Mouse (Mus musculus) splenic B cell, adult 2 months (primary cell): ENCODE results near the gene Vwa2.
A peak's percentile ranks its signal among the peaks of the same experiment; 100 is the strongest.

Source experiments
- DNase-seq: peaks from one replicate; pipeline ENCODE4 v3.0.0-alpha.2; 2011; ENCODE audit warnings: low read depth, low spot score
- H3K27me3 ChIP-seq: 2 replicates; pipeline ENCODE4 v1.6.1; 2012; ENCODE audit warnings: mild to moderate bottlenecking, low read length, moderate library complexity, mixed read lengths; ENCODE audit not compliant: control insufficient read depth, poor library complexity, insufficient read depth, severe bottlenecking
- H3K36me3 ChIP-seq: 2 replicates; pipeline ENCODE4 v1.6.1; 2012; ENCODE audit warnings: mild to moderate bottlenecking, low read length, moderate library complexity, mixed read lengths; ENCODE audit not compliant: control insufficient read depth, poor library complexity, insufficient read depth, severe bottlenecking

The Vwa2 gene

GRCm38 (mm10) chr19:56873816-56874600 lies at the start of gene Vwa2:
TSS of gene Vwa2 (plus strand) at chr19:56874249.
- Histone ChIP-seq H3K27me3 (no peaks in the 10 kb centered on the region; the same call in 1 of the 2 replicates), H3K36me3 (no peaks in the 10 kb centered on the region)
- no peak for DNase-seq

- peak; percentile 17 for DNase-seq
- H3K36me3 ChIP-seq: no peaks in the 10 kb centered on the region
- H3K27me3 ChIP-seq: no peaks in the 10 kb centered on the region
Observed at GRCm38 (mm10) chr19:56826047-56826631, 47.9 kb upstream of the Vwa2 start, which contains the start of gene Tdrd1. TSS of gene Tdrd1 (plus strand) at chr19:56826209.

GRCm38 (mm10) chr19:56828305-56828704 lies 45.7 kb upstream of the Vwa2 start:
- DNase-seq: no peak
- Histone ChIP-seq H3K36me3 (no peaks in the 10 kb centered on the region), H3K27me3 (no peaks in the 10 kb centered on the region)

DNA sequence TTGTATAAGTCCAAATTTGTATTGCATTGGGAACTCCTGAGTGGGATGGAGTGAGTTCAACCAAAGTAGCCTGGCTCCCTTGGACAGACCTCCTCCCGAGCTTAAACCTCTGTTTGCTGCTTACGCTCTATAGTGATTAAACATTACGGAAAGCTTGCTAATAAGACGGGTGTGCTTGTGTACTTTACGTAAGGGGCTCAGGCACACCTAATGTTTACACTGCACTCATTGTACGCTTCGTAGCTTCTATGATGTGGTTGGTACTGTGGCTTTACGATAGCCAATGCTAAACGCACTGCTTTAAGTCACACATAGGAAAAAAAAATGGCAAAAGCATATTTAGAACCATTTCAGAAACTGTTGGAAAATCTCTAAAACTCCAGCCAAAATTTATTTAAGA lies 44.8 kb upstream of the Vwa2 start:
- Histone ChIP-seq H3K27me3 (no peaks in the 10 kb centered on the region), H3K36me3 (no peaks in the 10 kb centered on the region)
- no peak for DNase-seq

- Histone ChIP-seq H3K27me3 (no peaks in the 10 kb centered on the region), H3K36me3 (no peaks in the 10 kb centered on the region)
- no peak for DNase-seq
Observed at GRCm38 (mm10) chr19:56830163-56830562, 43.9 kb upstream of the Vwa2 start.

DNA sequence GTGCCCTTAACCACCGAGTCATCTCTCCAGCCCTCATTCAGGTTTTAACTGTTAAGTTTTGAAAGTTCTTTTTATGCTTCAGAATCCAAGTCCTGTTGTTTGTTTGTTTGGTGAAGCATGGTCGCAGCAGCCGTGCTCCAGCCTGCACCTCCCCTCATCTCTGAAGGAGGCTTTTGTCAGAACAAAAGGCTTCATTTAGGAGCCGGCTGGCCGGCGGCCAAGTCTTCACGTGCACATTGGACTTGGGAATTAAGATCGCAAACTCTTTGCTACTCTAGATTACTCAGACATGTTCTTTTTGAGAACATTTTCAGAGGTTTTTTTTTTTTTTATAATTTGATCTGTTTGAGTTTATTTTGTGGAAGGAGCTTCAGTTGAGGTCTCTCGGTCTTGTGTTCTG lies 38.7 kb upstream of the Vwa2 start:
- Histone ChIP-seq H3K27me3 (no peaks in the 10 kb centered on the region), H3K36me3 (no peaks in the 10 kb centered on the region)
- no peak for DNase-seq

DNA sequence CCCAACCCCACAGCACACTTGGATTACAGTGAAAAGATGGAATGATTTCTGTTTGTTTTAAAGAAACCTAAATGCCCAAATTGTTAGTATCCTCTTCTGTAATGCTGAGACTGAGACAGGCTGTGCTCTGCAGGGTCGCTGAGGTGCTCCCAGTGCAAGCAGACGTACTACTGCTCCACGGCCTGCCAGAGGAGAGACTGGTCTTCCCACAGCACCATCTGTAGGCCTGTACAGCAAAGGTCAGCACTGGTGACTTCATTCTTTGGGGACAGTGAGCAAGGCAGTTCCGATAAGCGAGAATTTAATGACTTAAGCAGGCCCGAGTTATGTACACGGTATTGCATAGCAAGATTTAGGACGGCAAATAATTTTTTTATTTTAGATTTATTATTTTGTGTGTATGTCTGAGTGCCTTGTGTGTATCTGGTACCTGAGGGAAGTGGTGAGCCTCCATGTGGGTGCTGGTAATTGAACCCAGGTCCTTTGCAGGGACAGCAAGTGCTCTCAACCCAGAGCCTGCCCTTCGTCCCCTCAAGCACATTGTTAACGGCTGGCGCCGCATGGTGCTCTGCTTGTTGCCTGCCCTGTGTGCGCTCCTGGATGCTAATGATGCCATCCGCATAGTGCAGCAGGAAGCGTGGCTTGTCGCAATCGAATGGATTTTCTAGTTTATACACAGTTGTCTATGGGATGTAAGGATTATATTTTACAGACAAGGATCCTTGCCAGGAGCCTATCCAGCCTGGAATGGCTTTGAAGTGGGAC lies 34.9 kb upstream of the Vwa2 start:
- no peaks in the 10 kb centered on the region for H3K27me3 ChIP-seq
- no peaks in the 10 kb centered on the region for H3K36me3 ChIP-seq
- no peak for DNase-seq

GRCm38 (mm10) chr19:56842974-56843373 lies 31.1 kb upstream of the Vwa2 start:
- no peak for DNase-seq
- Histone ChIP-seq H3K27me3 (no peaks in the 10 kb centered on the region), H3K36me3 (no peaks in the 10 kb centered on the region)

GRCm38 (mm10) chr19:56852590-56852989 lies 21.5 kb upstream of the Vwa2 start:
- no peaks in the 10 kb centered on the region for H3K36me3 ChIP-seq
- DNase-seq: no peak

DNA sequence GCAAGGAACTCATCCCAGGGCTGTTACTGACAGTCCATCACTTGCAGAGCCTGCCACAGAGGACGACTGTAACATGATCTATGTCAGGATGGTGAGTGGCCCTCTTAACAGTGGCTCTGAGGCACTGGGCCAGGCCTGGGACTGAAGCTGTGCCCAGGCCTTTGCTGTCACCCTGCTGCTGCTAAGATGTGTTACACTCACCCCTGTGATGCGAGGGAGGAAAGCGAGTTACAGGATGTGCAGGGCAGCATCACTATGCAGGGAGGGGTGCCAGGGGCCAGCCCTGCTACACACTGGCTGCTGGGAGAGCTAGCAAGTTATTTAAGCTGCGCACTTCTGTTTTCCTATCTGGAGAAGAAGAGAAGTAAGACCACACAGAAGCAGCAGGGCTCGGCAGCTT lies 17.6 kb upstream of the Vwa2 start:
- Histone ChIP-seq H3K36me3 (no peaks in the 10 kb centered on the region), H3K27me3 (no peaks in the 10 kb centered on the region)
- DNase-seq: no peak

More at GRCm38 (mm10) chr19:56852590-56852989, 21.5 kb upstream of the Vwa2 start:
- no peaks in the 10 kb centered on the region for H3K27me3 ChIP-seq

DNA sequence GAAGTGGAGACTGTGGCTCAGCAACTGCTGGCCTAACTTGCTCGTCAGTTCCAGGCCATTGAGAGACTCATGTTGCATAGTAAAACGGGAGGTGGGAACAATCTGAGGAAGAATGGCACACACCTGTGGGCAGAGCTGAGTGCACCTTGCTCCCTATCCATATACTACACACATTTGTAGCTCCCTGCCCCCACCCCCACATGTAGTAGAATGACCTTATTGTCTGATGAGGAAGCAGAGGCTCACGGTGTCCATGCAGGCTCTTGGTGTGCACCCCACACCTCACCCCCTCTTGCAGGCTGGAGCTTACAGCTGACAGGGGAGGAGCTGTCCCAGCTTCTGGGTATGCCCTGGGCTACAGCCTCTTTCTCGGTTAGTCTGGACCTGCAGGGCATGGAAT lies 6.3 kb upstream of the Vwa2 start:
- Histone ChIP-seq H3K27me3 (no peaks in the 10 kb centered on the region), H3K36me3 (no peaks in the 10 kb centered on the region)
- no peak for DNase-seq

DNA sequence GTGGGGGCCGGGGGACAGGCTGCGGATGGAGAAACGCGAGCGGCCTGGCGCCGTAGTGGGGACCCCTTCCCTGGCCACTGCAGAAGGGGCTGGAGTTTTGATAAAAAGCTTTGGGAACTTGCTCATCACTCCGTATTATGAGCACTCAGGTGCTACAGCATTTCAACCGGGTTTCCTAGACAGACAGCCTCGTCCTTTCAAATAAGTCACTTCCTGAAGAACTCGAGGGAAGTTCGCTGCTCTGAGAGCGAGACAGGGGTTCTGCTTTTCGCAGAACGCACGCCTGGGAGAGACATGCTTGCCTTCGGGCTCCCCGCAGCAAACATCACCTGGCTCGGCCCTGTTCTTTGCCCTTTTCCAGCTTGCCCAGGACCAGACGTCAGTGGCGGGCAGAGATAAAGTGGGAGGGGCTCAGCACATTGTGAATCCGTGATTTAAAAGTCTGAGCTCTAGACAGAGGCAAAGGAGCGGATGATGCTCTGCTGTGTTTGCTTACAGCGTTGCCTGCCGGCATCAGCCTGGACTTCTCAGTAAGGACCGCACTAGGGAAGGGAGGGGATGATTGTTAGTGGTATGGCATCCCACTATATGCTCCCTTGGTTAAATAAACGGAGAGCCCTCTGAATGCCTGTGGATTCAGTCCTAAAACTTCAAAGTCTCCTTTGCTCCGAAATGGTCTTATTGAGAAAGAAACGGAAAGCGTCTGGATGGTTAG lies 709 bp downstream of the Vwa2 start:
- H3K36me3 ChIP-seq: no peaks in the 10 kb centered on the region
- no peaks in the 10 kb centered on the region; the same call in 1 of the 2 replicates for H3K27me3 ChIP-seq
- DNase-seq: no peak

- H3K36me3 ChIP-seq: no peaks in the 10 kb centered on the region
- no peaks in the 10 kb centered on the region; the same call in 1 of the 2 replicates for H3K27me3 ChIP-seq
- no peak for DNase-seq
Observed at GRCm38 (mm10) chr19:56877364-56877763, 3.3 kb downstream of the Vwa2 start.

DNA sequence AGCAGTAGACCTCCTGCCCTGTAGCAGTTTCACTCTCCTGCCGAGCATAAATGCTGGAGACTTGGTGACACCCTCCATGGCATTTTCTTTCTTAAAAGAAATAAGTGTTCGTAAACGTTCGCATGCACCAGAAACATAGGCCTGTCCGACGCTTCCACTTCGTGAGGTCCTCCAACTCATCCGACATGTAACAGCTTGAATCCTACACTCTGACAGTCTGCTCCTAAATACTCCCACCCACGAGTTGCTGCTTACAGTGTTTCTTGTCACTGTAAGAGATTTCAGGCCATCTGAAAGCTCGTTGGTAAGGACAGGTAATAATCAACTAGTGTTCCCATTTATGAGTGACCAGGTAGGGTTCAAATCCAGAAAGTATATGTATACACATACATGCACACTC lies 13.8 kb downstream of the Vwa2 start:
- no peak for DNase-seq
- H3K27me3 ChIP-seq: no peaks in the 10 kb centered on the region

More for the DNA sequence above, 13.8 kb downstream of the Vwa2 start:
- H3K36me3 ChIP-seq: no peaks in the 10 kb centered on the region
